Mouse (Mus musculus) ES-E14 (cell line): Measurements from ENCODE around the gene Dcun1d3.

ENCODE experiments used
- CHD2 ChIP-seq: IDR thresholded peaks from 2 replicates; pipeline ENCODE4 v1.6.1; 2014; ENCODE audit warnings: mild to moderate bottlenecking, low read depth, low read length, inconsistent platforms
- HCFC1 ChIP-seq: IDR thresholded peaks from 2 replicates; pipeline ENCODE4 v1.6.1; 2012; ENCODE audit warnings: low read length, inconsistent platforms, borderline replicate concordance; ENCODE audit not compliant: insufficient read depth
- ZNF384 ChIP-seq: IDR thresholded peaks from 2 replicates; pipeline ENCODE4 v1.6.1; 2012; ENCODE audit warnings: low read depth, low read length, inconsistent platforms

- TF ChIP-seq HCFC1 (no peak), ZNF384 (peak; percentile 71; the same call in 1 of the 2 replicates), CHD2 (no peak)
These were observed 2.3 kb upstream of the Dcun1d3 start for GRCm38 (mm10) chr7:119898247-119898856.
